ENCODE assay signal across 8 mouse cellular contexts in genomic region chr11:49764639-49765299, GRCm38 (mm10). TPM values are rescaled to one million over a fixed set of nuclear protein-coding genes. Genes with fewer than 3 reads are reported as not detected.
DNase-seq lines count a peak whose midpoint lies in the region; ATAC-seq lines count a peak whose summit lies in the region.

No protein-coding gene starts in this region.

- intact Hi-C loops in heart, postnatal 10 days (cut with DNase I): no loop called here

- WGBS in embryonic facial prominence, embryonic 14.5 days: 18% methylated on average over 7 of the region's 8 CpGs
- 21% methylated on average over 7 of the region's 8 CpGs for WGBS in limb, embryonic 12.5 days
- 19% methylated on average over 8 of the region's 8 CpGs for WGBS in stomach, embryonic 14.5 days

- H3K27me3 ChIP-seq in embryonic facial prominence, embryonic 14.5 days (replicated peaks; ENCODE audit: control insufficient read depth, insufficient read depth, low read length): no peaks in the 10 kb centered on the region
- no peaks in the 10 kb centered on the region for H3K27me3 ChIP-seq in limb, embryonic 12.5 days
- no peaks in the 10 kb centered on the region for H3K27me3 ChIP-seq in stomach, embryonic 14.5 days (ENCODE audit: control insufficient read depth, insufficient read depth, low read length)

- DNase-seq in cerebellum, postnatal 14 days: peak; percentile 45 to 47
- no peak for DNase-seq in cerebellum, adult 8-10 months
- DNase-seq in MN1 (ENCODE audit: low spot score): peak; percentile 13
- peak; percentile 94 for DNase-seq in embryonic facial prominence, embryonic 14.5 days (ENCODE audit: low spot score)
- DNase-seq in heart, postnatal 10 days: peak; percentile 80 to 84
- no peak for DNase-seq in right cerebral cortex, postnatal 36 days (ENCODE audit: low spot score in 2 of 2)

- H3K9ac ChIP-seq in embryonic facial prominence, embryonic 14.5 days (ENCODE audit: low read depth, low read length): no peak overlapping the region; the same call in 1 of the 2 replicates
- no peak overlapping the region; the same call in 1 of the 2 replicates for H3K9ac ChIP-seq in limb, embryonic 12.5 days (replicated peaks)
- H3K9ac ChIP-seq in stomach, embryonic 14.5 days (replicated peaks; ENCODE audit: low read depth, low read length): no peak overlapping the region

- H3K4me1 ChIP-seq in embryonic facial prominence, embryonic 14.5 days (ENCODE audit: control insufficient read depth, insufficient read depth, low read length): peaks cover 30% of the 10 kb centered on the region
- H3K4me1 ChIP-seq in limb, embryonic 12.5 days (replicated peaks): peaks cover 30% of the 10 kb centered on the region
- H3K4me1 ChIP-seq in stomach, embryonic 14.5 days (ENCODE audit: control insufficient read depth, insufficient read depth, low read length): no peaks in the 10 kb centered on the region

- 0 out of 2 replicates have a peak overlapping the region, but pooled peaks have one; percentile 10 for H3K4me2 ChIP-seq in embryonic facial prominence, embryonic 14.5 days (ENCODE audit: low read depth, low read length)
- H3K4me2 ChIP-seq in limb, embryonic 12.5 days: peak overlapping the region; percentile 24
- no peak overlapping the region for H3K4me2 ChIP-seq in stomach, embryonic 14.5 days (replicated peaks; ENCODE audit: low read depth, low read length)

- H3K36me3 ChIP-seq in embryonic facial prominence, embryonic 14.5 days (ENCODE audit: control insufficient read depth, insufficient read depth, low read length): no peaks in the 10 kb centered on the region
- H3K36me3 ChIP-seq in limb, embryonic 12.5 days: no peaks in the 10 kb centered on the region
- no peaks in the 10 kb centered on the region for H3K36me3 ChIP-seq in stomach, embryonic 14.5 days (ENCODE audit: control insufficient read depth, insufficient read depth, low read length)

- peak overlapping the region; percentile 81 for H3K27ac ChIP-seq in embryonic facial prominence, embryonic 14.5 days (replicated peaks; ENCODE audit: low read depth, low read length)
- peak overlapping the region; percentile 95 for H3K27ac ChIP-seq in limb, embryonic 12.5 days
- H3K27ac ChIP-seq in stomach, embryonic 14.5 days (ENCODE audit: low read length): peak overlapping the region; percentile 66; the same call in 1 of the 2 replicates

- ATAC-seq in embryonic facial prominence, embryonic 14.5 days (ENCODE audit: low read depth): peak; percentile 88
- ATAC-seq in limb, embryonic 12.5 days (ENCODE audit: insufficient number of reproducible peaks, insufficient read depth, low FRiP score, low TSS enrichment, low read depth): peak; percentile 89
- ATAC-seq in stomach, embryonic 14.5 days (ENCODE audit: insufficient number of reproducible peaks, insufficient read depth, low FRiP score, low read depth): peak; percentile 76

- H3K9me3 ChIP-seq in embryonic facial prominence, embryonic 14.5 days (ENCODE audit: control insufficient read depth, low read length): no peaks in the 10 kb centered on the region
- H3K9me3 ChIP-seq in limb, embryonic 12.5 days: no peaks in the 10 kb centered on the region
- H3K9me3 ChIP-seq in stomach, embryonic 14.5 days (ENCODE audit: control insufficient read depth, low read depth, low read length): no peaks in the 10 kb centered on the region

- no peak overlapping the region for H3K4me3 ChIP-seq in embryonic facial prominence, embryonic 14.5 days (ENCODE audit: low read depth, low read length)
- H3K4me3 ChIP-seq in limb, embryonic 12.5 days (replicated peaks): no peak overlapping the region
- H3K4me3 ChIP-seq in stomach, embryonic 14.5 days (ENCODE audit: low read depth, low read length): no peak overlapping the region

RNA-seq across cellular contexts. Expression of gene Gfpt2, which starts 29.2 kb away (rescaled TPM):
- 22.5 and 26.9 TPM in 2 replicates for polyA plus RNA-seq in embryonic facial prominence, embryonic 14.5 days (2014; fragmentation: Nextera tagmentation; extraction: Ambion mirVana)
- 10 to 100 TPM; 13.0 to 16.7 TPM for total RNA-seq in heart, postnatal 10 days (2021)
- 37.0 and 37.5 TPM in 2 replicates for polyA plus RNA-seq in limb, embryonic 12.5 days (2016; fragmentation: Nextera tagmentation; extraction: Ambion mirVana)
- polyA plus RNA-seq in stomach, embryonic 14.5 days (2014; fragmentation: Nextera tagmentation; extraction: Ambion mirVana): 10.4 and 10.5 TPM in 2 replicates

RNA-seq across cellular contexts. Expression of gene Cnot6, which starts 52.2 kb away (rescaled TPM):
- 56.4 and 60.1 TPM in 2 replicates for polyA plus RNA-seq in embryonic facial prominence, embryonic 14.5 days (2014; fragmentation: Nextera tagmentation; extraction: Ambion mirVana)
- 10 to 100 TPM; 49.2 to 56.2 TPM for total RNA-seq in heart, postnatal 10 days (2021)
- 93.2 and 95.3 TPM in 2 replicates for polyA plus RNA-seq in limb, embryonic 12.5 days (2016; fragmentation: Nextera tagmentation; extraction: Ambion mirVana)
- 59.8 and 62.6 TPM in 2 replicates for polyA plus RNA-seq in stomach, embryonic 14.5 days (2014; fragmentation: Nextera tagmentation; extraction: Ambion mirVana)

Comparison
In these comparisons a context has a peak if more than half of its experiments do, and no peak if none do; other contexts are left out.
1. DNase-seq: peak in cerebellum, postnatal 14 days (2 of 2), MN1 (single experiment), embryonic facial prominence, embryonic 14.5 days (single experiment) and heart, postnatal 10 days (2 of 2); none in cerebellum, adult 8-10 months (single experiment) and right cerebral cortex, postnatal 36 days (0 of 2).
2. Peak in every context shown above with its lines, with median percentiles within 50 percentile points of each other: ATAC-seq and H3K27ac ChIP-seq.